Mouse (Mus musculus) urinary bladder, postnatal 25 days (tissue): ENCODE results near the gene Jmjd1c.
A peak's percentile ranks its signal among the peaks of the same experiment; 100 is the strongest.

ENCODE experiments used
- DNase-seq: peaks from one replicate; pipeline ENCODE4 v3.0.0; 2022; ENCODE audit warnings: low spot score

Gene Jmjd1c

GRCm38 (mm10) chr10:67072600-67072999 is 23.3 kb upstream of the Jmjd1c start:
- DNase-seq: no peak

DNA sequence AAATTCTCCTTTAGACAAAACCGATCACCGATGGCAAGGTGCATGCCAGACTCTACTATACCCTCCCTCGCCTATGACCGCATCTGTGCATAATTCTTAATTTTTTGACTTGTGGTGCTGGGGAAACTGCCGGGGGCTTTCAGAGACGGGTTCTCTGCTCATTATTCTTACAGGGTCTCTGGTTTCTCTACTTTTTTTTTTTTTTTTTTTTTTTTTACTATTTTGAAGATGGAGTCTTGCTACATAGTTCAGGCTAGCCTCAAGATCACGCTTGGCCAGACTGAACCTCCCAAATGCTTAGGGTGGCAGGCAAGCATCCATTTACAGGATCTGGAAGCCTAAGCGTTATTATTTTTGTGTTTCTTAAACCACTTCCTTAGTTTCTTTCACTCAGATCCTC is 22.3 kb upstream of the Jmjd1c start:
- DNase-seq: no peak

DNA sequence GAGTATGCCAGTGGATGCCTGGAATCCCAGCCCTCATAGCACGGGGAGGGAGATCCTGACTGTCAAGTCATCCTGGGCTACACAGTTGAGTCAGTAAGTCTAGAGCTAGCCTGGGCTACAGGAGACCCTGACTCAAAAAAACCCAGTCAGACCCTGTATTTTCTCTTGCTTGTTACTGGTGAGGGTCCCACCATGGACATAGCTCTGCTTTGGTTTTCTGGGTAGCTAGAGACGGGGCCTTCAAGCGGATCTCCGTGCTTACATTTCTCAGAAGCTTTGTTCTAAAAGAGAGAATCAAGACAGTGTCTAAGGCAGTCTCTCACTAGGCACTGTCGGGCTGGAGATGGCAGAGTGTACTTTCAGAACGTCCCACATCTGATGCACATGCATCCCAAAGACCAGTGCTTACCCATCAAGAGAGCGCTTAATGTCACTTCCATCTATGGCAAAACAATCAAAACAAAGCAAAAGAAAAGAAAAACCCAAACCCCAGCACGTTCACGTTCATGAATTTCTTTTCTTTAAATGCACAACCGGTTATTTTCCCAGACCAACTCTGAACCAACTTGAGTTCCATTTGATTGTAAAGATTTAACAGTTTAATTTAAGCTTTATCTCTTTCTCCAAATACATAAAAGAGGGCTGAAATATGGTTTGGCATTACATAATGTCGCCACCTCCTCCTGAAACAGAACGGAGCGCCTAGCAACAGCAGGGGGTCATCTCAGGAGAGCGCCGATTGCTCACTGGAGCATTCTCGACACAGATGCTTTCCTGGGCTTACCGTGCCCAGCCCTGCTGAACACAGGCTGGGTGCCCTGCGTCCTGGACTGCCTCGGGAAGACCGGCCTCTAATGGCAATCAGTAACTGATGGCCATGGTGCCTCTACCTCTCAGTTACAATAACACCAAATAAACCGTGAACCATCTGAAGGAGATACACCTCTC is 19.7 kb upstream of the Jmjd1c start:
- DNase-seq: no peak

GRCm38 (mm10) chr10:67079030-67079429 is 16.9 kb upstream of the Jmjd1c start:
- DNase-seq: no peak

DNA sequence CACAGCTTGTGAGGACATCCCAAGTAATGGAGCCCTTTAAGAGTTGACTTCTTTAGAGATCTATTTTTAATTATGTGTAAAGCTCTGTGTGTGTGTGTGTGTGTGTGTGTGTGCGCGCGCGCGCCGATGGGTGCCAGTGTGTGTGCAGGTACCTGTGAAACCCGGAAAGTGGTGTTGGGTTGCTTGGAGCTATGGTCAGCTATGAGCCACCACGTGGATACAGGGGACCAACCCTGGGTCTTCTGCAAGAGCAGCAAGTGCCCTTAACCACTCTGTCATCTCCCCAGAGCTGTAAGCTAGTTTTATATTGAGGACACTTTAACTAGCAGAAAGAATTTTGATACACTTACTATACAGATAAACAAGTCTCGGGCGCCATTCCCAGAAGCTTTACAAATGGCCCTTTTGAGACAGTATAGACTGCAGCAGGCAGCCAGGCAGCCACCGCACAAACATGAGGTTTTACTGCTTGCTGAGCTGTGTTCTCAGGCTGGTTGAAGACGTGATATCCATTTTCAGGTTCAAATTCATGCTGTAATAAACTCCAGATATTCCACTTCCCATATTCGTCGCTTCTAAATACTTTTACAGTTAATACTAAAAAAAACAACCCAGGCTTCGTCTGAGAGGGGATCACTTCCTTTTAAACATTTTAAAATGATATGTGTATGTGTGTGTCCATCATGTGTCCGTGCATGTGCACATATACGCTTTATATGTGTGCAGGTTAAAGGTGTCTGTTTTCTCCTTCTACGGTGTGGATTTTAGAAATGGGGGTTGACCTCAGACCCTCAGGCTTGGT is 14.5 kb upstream of the Jmjd1c start:
- DNase-seq: no peak

DNA sequence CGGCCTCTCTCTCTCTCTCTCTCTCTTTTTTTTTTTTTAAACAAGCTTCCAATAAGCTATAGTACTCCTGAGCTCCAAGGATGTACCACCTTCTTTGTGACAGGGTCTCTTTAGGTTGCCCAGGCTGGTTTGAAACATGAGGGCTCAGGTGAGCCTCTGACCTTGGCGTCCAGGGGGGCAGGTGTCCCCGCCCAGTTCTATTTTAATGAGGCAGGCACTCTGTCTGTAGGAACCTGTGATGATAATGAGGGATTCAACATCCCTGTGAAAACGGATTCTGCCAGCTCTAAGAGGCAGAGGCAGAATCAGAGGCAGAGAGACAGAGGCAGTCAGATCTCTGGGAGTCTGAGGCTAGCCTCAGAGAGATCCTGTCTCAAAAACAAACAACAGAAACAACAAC is 13.4 kb upstream of the Jmjd1c start:
- DNase-seq: no peak

GRCm38 (mm10) chr10:67083446-67084166 is 12.3 kb upstream of the Jmjd1c start:
- no peak for DNase-seq

DNA sequence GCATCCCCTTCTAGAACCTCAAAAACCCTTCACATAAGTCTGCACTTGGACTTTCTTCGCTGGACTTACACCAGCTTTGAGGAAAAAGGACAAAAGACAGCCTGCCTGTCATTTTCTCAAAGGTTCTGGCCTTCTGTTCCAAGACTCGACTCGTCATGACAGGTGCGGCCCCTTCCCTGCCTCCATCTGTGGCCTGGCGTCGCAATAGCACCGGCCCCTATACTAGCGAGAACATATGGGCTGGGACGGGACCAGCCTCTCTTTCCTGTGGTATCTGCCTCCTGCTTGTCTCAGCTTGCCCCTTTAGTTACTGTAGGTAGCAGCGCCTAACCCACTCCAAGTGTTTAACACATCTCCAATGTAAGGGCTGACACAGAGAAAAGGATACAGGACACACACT is 10.8 kb upstream of the Jmjd1c start:
- no peak for DNase-seq

- DNase-seq: no peak
Measured at GRCm38 (mm10) chr10:67085916-67086315, 10.0 kb upstream of the Jmjd1c start.

GRCm38 (mm10) chr10:67087447-67088226 is 8.3 kb upstream of the Jmjd1c start:
- DNase-seq: no peak

GRCm38 (mm10) chr10:67090611-67091010 is 5.3 kb upstream of the Jmjd1c start:
- DNase-seq: no peak

DNA sequence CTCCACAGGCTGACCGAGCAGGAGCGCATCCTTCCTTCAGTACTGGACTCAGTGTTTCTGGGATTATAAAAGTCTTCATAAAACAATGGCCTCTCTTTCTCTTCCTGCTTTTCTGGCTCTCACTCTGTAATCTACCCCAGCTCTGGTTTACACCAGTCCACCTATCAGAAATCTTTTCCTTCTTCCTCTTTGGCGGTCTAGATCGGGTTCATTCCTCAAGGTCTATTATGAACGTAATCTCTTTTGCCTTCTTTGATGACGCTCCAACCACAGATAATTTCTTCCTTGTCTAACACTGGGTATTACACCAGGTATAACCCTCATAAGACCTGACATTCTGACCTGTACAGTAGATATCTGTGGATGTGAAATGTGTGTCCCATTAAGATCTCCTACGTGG is 1.0 kb upstream of the Jmjd1c start:
- no peak for DNase-seq

- peak; percentile 68 for DNase-seq
Measured at GRCm38 (mm10) chr10:67096621-67097436, 904 bp downstream of the Jmjd1c start, which contains the start of gene Reep3. TSS of gene Reep3 (minus strand) at chr10:67096945.

GRCm38 (mm10) chr10:67097437-67098150 is 1.7 kb downstream of the Jmjd1c start:
- no peak for DNase-seq

DNA sequence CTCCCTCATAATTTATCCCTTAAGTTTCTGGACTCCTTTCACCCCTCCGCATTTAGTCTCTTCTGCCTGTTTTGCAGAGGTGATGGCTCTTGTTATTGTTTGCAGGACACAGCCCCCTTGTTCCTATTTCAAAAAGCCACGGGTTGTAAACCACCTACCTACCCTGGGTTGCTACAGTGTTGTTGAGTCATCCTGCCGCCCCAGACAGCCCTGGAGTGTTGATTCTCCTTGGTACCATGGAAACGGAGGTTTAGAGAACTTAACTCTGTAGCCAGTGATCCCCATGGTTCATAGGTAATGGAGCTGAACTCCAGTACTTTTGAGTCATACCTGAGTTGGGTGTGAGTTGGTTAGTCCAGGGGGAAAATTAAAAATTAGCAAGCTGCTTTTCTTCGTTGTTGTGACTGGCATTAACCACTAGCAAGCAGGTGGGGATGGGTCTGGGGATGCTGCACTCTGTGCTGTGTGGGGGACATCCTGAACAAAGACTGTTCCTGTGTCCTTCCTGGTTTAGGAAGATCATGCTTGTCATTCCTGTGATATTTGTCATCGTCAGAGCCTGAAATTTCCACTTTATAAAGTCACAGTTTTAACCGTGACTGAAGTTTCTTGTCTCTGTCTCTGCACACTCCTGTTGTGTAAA is 2.6 kb downstream of the Jmjd1c start:
- DNase-seq: no peak

DNA sequence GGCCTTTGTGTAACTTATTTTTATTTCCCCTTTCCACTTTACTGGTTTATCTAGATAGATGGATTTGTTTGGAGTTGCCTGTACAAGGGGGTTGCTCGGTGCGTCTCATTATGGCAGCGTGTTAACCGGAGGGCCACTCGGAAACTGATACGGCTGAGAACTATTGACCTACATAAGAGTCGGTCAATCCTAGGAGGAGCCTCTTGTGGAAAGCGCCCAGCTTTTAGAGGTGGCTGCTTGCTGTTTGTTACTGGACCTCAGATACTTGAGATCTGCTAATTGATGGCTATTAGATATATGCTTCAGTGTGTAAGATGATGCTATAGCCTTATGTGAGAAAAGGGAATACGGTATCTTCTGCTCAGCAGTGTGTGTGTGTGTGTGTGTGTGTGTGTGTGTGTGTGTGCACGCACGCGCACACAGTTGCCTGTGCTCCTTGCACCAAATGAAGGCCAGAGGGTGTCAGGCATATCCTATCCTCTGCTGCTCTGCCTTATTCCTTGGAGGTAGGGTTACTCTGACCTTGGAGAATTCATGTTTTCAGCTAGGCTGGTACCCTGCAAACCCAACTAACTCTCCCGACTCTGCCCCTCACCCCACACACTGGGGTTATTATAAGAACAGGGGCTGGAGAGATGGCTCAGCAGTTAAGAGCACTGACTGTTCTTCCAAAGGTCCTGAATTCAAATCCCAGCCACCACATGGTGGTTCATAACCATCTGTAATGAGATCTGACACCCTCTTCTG is 3.4 kb downstream of the Jmjd1c start:
- no peak for DNase-seq

GRCm38 (mm10) chr10:67100011-67100661 is 4.2 kb downstream of the Jmjd1c start:
- DNase-seq: no peak

- DNase-seq: no peak
Measured at GRCm38 (mm10) chr10:67100831-67101251, 4.9 kb downstream of the Jmjd1c start.
